Comparison of ENCODE assay signal across 13 mouse cellular contexts in genomic region chr9:62355763-62356162, GRCm38 (mm10). TPM values are rescaled to one million over a fixed set of nuclear protein-coding genes. Genes with fewer than 3 reads are reported as not detected.
DNase-seq lines count a peak whose midpoint lies in the region; ATAC-seq and TF ChIP-seq lines count a peak whose summit lies in the region.
"Had no signal": no experiment of that assay in that cellular context is flagged by ENCODE, and none has a peak within 500 bp of the region (broad histone marks: within the 10 kb centered on the region; RNA-seq: fewer than 3 reads in every experiment).

No protein-coding gene starts in this region.

- H3K4me3 ChIP-seq in hindbrain, postnatal 0 days (ENCODE audit: low read length), result no peak overlapping the region
- no peak overlapping the region for H3K4me3 ChIP-seq in hindbrain, embryonic 13.5 days
- H3K4me3 ChIP-seq in liver, postnatal 0 days (ENCODE audit: low read depth, low read length), result no peak overlapping the region
- peak overlapping the region in 2 of 3 experiments; percentile 26 to 37 for H3K4me3 ChIP-seq in CH12.LX (replicated peaks in 1 of 3; ENCODE audit: low read depth in 2 of 3, low read length in 2 of 3, poor library complexity in 1 of 3)
- H3K4me3 ChIP-seq in olfactory bulb, adult 2 months (ENCODE audit: insufficient read depth, low read depth, low read length), result no peak overlapping the region
- H3K4me3 ChIP-seq: embryonic facial prominence, embryonic 10.5 days; forebrain, embryonic 13.5 days had no signal

- no peak overlapping the region for H3K4me2 ChIP-seq in hindbrain, postnatal 0 days (ENCODE audit: low read depth, low read length)
- no peak overlapping the region for H3K4me2 ChIP-seq in hindbrain, embryonic 13.5 days
- H3K4me2 ChIP-seq in liver, postnatal 0 days (ENCODE audit: low read depth, low read length), result no peak overlapping the region
- peak overlapping the region; percentile 59 for H3K4me2 ChIP-seq in CH12.LX (ENCODE audit: insufficient read depth, low read depth, poor library complexity, severe bottlenecking)
- H3K4me2 ChIP-seq: forebrain, embryonic 13.5 days; hindbrain, embryonic 14.5 days had no signal

- dilution Hi-C loops in CH12.LX (cut with MboI; ENCODE audit: extremely low pct_ligation_motif_present, extremely low pct_unique_long_range_greater_than_20kb, low sequenced_read_pairs), result no loop called here

- no peaks in the 10 kb centered on the region for H3K9me3 ChIP-seq in hindbrain, postnatal 0 days (ENCODE audit: low read length)
- no peaks in the 10 kb centered on the region for H3K9me3 ChIP-seq in hindbrain, embryonic 13.5 days
- no peaks in the 10 kb centered on the region for H3K9me3 ChIP-seq in liver, postnatal 0 days (ENCODE audit: low read length)
- H3K9me3 ChIP-seq in CH12.LX (replicated peaks; ENCODE audit: low read length), result no peaks in the 10 kb centered on the region
- H3K9me3 ChIP-seq: embryonic facial prominence, embryonic 10.5 days; forebrain, embryonic 13.5 days; G1E had no signal

- no peak for ATAC-seq in hindbrain, postnatal 0 days
- ATAC-seq in hindbrain, embryonic 13.5 days (ENCODE audit: low FRiP score), result no peak
- ATAC-seq in liver, postnatal 0 days, result no peak
- ATAC-seq: forebrain, embryonic 13.5 days; forebrain, postnatal 0 days had no signal

- no peak for DNase-seq in hindbrain, postnatal 0 days (ENCODE audit: low spot score)
- DNase-seq in liver, postnatal 0 days, result no peak
- DNase-seq in liver (no peak), CH12.LX (ENCODE audit: extremely low read depth) (peak; percentile 77)
- no peak for DNase-seq in lung, adult 18-20 months
- DNase-seq: forebrain, postnatal 0 days; gastrocnemius, postnatal 36 days had no signal

- no peaks in the 10 kb centered on the region for H3K27me3 ChIP-seq in hindbrain, postnatal 0 days (ENCODE audit: insufficient read depth, low read length)
- H3K27me3 ChIP-seq in hindbrain, embryonic 13.5 days, result no peaks in the 10 kb centered on the region
- no peaks in the 10 kb centered on the region for H3K27me3 ChIP-seq in liver, postnatal 0 days (ENCODE audit: insufficient read depth, low read length)
- H3K27me3 ChIP-seq in CH12.LX (replicated peaks), result no peaks in the 10 kb centered on the region
- H3K27me3 ChIP-seq: forebrain, embryonic 13.5 days had no signal

- no peak overlapping the region for H3K9ac ChIP-seq in hindbrain, postnatal 0 days (replicated peaks; ENCODE audit: low read length)
- no peak overlapping the region for H3K9ac ChIP-seq in hindbrain, embryonic 13.5 days
- H3K9ac ChIP-seq in liver, postnatal 0 days (replicated peaks), result no peak overlapping the region
- peak overlapping the region; percentile 14; the same call in 1 of the 2 replicates for H3K9ac ChIP-seq in CH12.LX (ENCODE audit: insufficient read depth, low read depth)
- H3K9ac ChIP-seq: forebrain, embryonic 13.5 days; forebrain, postnatal 0 days; hindbrain, embryonic 14.5 days had no signal

- TF ChIP-seq RAD21 in CH12.LX (IDR thresholded peaks at IDR 0.05; ENCODE audit: low read depth, low read length), result no peak

- H3K79me2 ChIP-seq in CH12.LX (replicated peaks; ENCODE audit: control insufficient read depth, extremely low read depth, insufficient read depth, poor library complexity, severe bottlenecking), result peaks cover 92% of the 10 kb centered on the region

- WGBS in hindbrain, postnatal 0 days, result 55% methylated on average over 6 of the region's 6 CpGs
- WGBS in hindbrain, embryonic 13.5 days, result 82% methylated on average over 6 of the region's 6 CpGs
- WGBS in liver, postnatal 0 days (ENCODE audit: insufficient replicate concordance), result 85% methylated on average over 6 of the region's 6 CpGs
- WGBS in olfactory bulb, adult 2 months, result 66% methylated on average over 6 of the region's 6 CpGs

- peak; percentile 38; the same call in 1 of the 2 replicates for TF ChIP-seq POLR2A in CH12.LX (IDR thresholded peaks at IDR 0.05; ENCODE audit: low read depth, low read length)
- TF ChIP-seq POLR2A in olfactory bulb, adult 2 months (IDR thresholded peaks at IDR 0.05; ENCODE audit: insufficient read depth, low read depth, low read length), result no peak

- no peaks in the 10 kb centered on the region for H3K36me3 ChIP-seq in hindbrain, postnatal 0 days (ENCODE audit: insufficient read depth, low read length)
- H3K36me3 ChIP-seq in hindbrain, embryonic 13.5 days, result peaks cover 4% of the 10 kb centered on the region; the same call in 1 of the 2 replicates
- peaks cover 24% of the 10 kb centered on the region for H3K36me3 ChIP-seq in liver, postnatal 0 days (replicated peaks; ENCODE audit: insufficient read depth, low read length)
- H3K36me3 ChIP-seq in CH12.LX (replicated peaks in 1 of 2; ENCODE audit: control insufficient read depth in 1 of 2, insufficient read depth in 1 of 2, low read length in 1 of 2), result peaks cover 29 to 68% of the 10 kb centered on the region in 2 experiments

- in situ Hi-C loops in CH12.LX (cut with MboI; ENCODE audit: low pct_ligation_motif_present, low pct_unique_long_range_greater_than_20kb, low sequenced_read_pairs), result no loop called here

- no peak for TF ChIP-seq CTCF in hindbrain, postnatal 0 days (IDR thresholded peaks at IDR 0.05; ENCODE audit: low read depth)
- TF ChIP-seq CTCF in liver, postnatal 0 days (IDR thresholded peaks at IDR 0.05; ENCODE audit: low read depth), result no peak
- TF ChIP-seq CTCF in CH12.LX (conservative IDR thresholded peaks at IDR 0.05 in 1 of 2, IDR thresholded peaks at IDR 0.05 in 1 of 2; ENCODE audit: low read depth in 2 of 2, low read length in 2 of 2), result no peak
- no peak for TF ChIP-seq CTCF in olfactory bulb, adult 2 months (IDR thresholded peaks at IDR 0.05; ENCODE audit: insufficient read depth, low read depth, low read length)

- H3K27ac ChIP-seq in hindbrain, postnatal 0 days, result peak overlapping the region; percentile 62; the same call in 1 of the 2 replicates
- H3K27ac ChIP-seq in hindbrain, embryonic 13.5 days, result no peak overlapping the region
- 0 out of 2 replicates have a peak overlapping the region, but pooled peaks have one; percentile 29 for H3K27ac ChIP-seq in liver, postnatal 0 days (ENCODE audit: low read depth)
- H3K27ac ChIP-seq in CH12.LX (ENCODE audit: insufficient read depth, low read depth), result peak overlapping the region; percentile 95
- peak overlapping the region; percentile 49; the same call in 1 of the 2 replicates for H3K27ac ChIP-seq in olfactory bulb, adult 2 months (ENCODE audit: insufficient read depth, low read depth, low read length)
- H3K27ac ChIP-seq: embryonic facial prominence, embryonic 10.5 days; forebrain, embryonic 13.5 days; hindbrain, embryonic 14.5 days had no signal

- H3K4me1 ChIP-seq in hindbrain, postnatal 0 days (ENCODE audit: insufficient read depth, low read length), result peaks cover 9% of the 10 kb centered on the region; the same call in 1 of the 2 replicates
- H3K4me1 ChIP-seq in hindbrain, embryonic 13.5 days (replicated peaks), result peaks cover 43% of the 10 kb centered on the region
- H3K4me1 ChIP-seq in liver, postnatal 0 days (ENCODE audit: insufficient read depth), result peaks cover 66% of the 10 kb centered on the region
- H3K4me1 ChIP-seq in CH12.LX (ENCODE audit: control insufficient read depth in 1 of 2, insufficient read depth in 2 of 2), result peaks cover 58 to 93% of the 10 kb centered on the region in 2 experiments
- peaks cover 59% of the 10 kb centered on the region for H3K4me1 ChIP-seq in olfactory bulb, adult 2 months (ENCODE audit: control insufficient read depth, insufficient read depth, low read length)

- TF ChIP-seq EP300 in liver, postnatal 0 days (IDR thresholded peaks at IDR 0.05; ENCODE audit: low read depth), result no peak
- TF ChIP-seq EP300 in CH12.LX (IDR thresholded peaks at IDR 0.05; ENCODE audit: low read length), result peak; percentile 95

TF ChIP-seq in CH12.LX, 34 proteins besides CTCF, POLR2A, EP300 and RAD21 (continues in another document):
- TF ChIP-seq ZKSCAN1 (IDR thresholded peaks at IDR 0.05; ENCODE audit: borderline replicate concordance, low read depth, low read length) (peak; percentile 100), ZC3H11A (IDR thresholded peaks at IDR 0.05; ENCODE audit: low read depth, low read length) (no peak), MAX (IDR thresholded peaks at IDR 0.05; ENCODE audit: low read length) (no peak), SMC3 (IDR thresholded peaks at IDR 0.05; ENCODE audit: low read depth, low read length) (peak; percentile 16; the same call in 1 of the 2 replicates), JUN (IDR thresholded peaks at IDR 0.05; ENCODE audit: insufficient read depth, low read depth, low read length) (peak; percentile 41), TBP (conservative IDR thresholded peaks at IDR 0.05; ENCODE audit: low read depth, low read length) (no peak), UBTF (IDR thresholded peaks at IDR 0.05; ENCODE audit: low read depth, low read length) (0 out of 2 replicates have a peak, but pooled peaks have one; percentile 47), SIN3A (IDR thresholded peaks at IDR 0.05; ENCODE audit: low read length) (0 out of 2 replicates have a peak, but pooled peaks have one; percentile 73), IRF4 (IDR thresholded peaks at IDR 0.05; ENCODE audit: low read depth, low read length) (peak; percentile 94), ZMIZ1 (IDR thresholded peaks at IDR 0.05; ENCODE audit: low read depth, low read length) (0 out of 2 replicates have a peak, but pooled peaks have one; percentile 45), CHD2 (IDR thresholded peaks at IDR 0.05; ENCODE audit: low read length) (peak; percentile 72; the same call in 1 of the 2 replicates), GABPA (IDR thresholded peaks at IDR 0.05; ENCODE audit: insufficient replicate concordance, low read depth, low read length) (no peak), MEF2A (IDR thresholded peaks at IDR 0.05; ENCODE audit: borderline replicate concordance, low read depth, low read length) (peak; percentile 82; the same call in 1 of the 2 replicates), BHLHE40 (IDR thresholded peaks at IDR 0.05; ENCODE audit: low read depth, low read length) (peak; percentile 86), ETS1 (conservative IDR thresholded peaks at IDR 0.05; ENCODE audit: low read depth, low read length) (peak; percentile 91), RCOR1 (conservative IDR thresholded peaks at IDR 0.05; ENCODE audit: low read depth, low read length) (peak; percentile 94), CHD1 (IDR thresholded peaks at IDR 0.05; ENCODE audit: low read depth, low read length) (no peak)

RNA-seq across cellular contexts. Expression of gene Anp32a, which starts 14.7 kb away (rescaled TPM):
- total RNA-seq in hindbrain, postnatal 0 days (2014; rRNA removed), result 50.7 and 57.2 TPM in 2 replicates
- polyA plus RNA-seq in hindbrain, postnatal 0 days (2015; fragmentation: Nextera tagmentation; extraction: Ambion mirVana), result 112 and 116 TPM in 2 replicates
- polyA plus RNA-seq in hindbrain, embryonic 13.5 days (2015; fragmentation: Nextera tagmentation; extraction: Ambion mirVana), result 149 and 172 TPM in 2 replicates
- 54.5 and 60.4 TPM in 2 replicates for polyA plus RNA-seq in liver, postnatal 0 days (2015; fragmentation: Nextera tagmentation; extraction: Ambion mirVana)
- total RNA-seq in CH12.LX (2012; rRNA removed) (585 and 608 TPM in 2 replicates), CH12.LX (2014; rRNA removed) (809 and 869 TPM in 2 replicates)
- 1,207 and 1,391 TPM in 2 replicates for polyA plus RNA-seq in CH12.LX (2012; ENCODE audit: insufficient read length, low read depth)
- 1,184 TPM in 1 of 2 replicates, not detected in the other for polyA plus RNA-seq in olfactory bulb, adult 2 months (2012; ENCODE audit: insufficient read depth, insufficient read length, low replicate concordance, missing spikeins)

Comparison
In these comparisons a context has a peak if more than half of its experiments do, and no peak if none do; other contexts are left out.
1. H3K4me3 ChIP-seq: peak in CH12.LX (2 of 3); none in hindbrain, postnatal 0 days (single experiment), hindbrain, embryonic 13.5 days (single experiment), liver, postnatal 0 days (single experiment) and olfactory bulb, adult 2 months (single experiment).